Mouse (Mus musculus): ENCODE data around the gene Sugct.

DNA sequence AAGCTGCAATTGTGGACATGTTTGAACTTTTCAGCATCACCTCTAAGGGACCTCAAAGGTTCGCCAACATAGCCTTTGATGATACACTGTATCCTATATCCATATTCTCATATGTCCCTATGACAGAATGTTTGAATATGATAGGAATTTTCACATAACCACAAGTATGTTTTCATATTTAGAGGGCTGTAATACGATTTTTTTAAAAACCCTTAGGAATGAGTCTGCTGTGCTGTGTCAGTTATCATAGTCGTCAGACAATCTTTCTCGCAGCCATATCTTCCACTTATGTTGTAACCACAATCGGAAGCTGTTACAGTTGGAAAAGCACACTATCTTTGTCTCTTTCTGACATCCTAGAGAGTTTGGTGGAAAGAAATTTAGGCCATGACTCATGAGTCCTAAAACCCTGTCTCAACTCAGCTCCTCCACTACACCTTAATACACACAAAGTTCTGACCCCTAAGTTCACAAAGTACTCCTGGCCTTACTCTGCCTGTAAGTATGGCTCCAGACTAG is 201.2 kb downstream of the Sugct start:
- TF ChIP-seq CTCF (IDR thresholded peaks at IDR 0.05; ENCODE audit: low read depth) (no peak), EP300 (IDR thresholded peaks at IDR 0.05; ENCODE audit: low read depth) (no peak)

Measured in heart, postnatal 0 days (tissue).